Mouse (Mus musculus) embryonic fibroblast, embryonic 13.5 days (primary cell): ENCODE results near the gene Nptx1.

Experiments
- CTCF ChIP-seq: IDR thresholded peaks from 2 replicates; pipeline ENCODE4 v1.5.1; 2011; ENCODE audit warnings: mild to moderate bottlenecking, control low read depth, low read length, moderate library complexity, borderline replicate concordance; ENCODE audit not compliant: insufficient read depth
- POLR2A ChIP-seq: IDR thresholded peaks from 2 replicates; pipeline ENCODE4 v1.6.1; 2011; ENCODE audit warnings: low read depth, mild to moderate bottlenecking, control low read depth, low read length, moderate library complexity

DNA sequence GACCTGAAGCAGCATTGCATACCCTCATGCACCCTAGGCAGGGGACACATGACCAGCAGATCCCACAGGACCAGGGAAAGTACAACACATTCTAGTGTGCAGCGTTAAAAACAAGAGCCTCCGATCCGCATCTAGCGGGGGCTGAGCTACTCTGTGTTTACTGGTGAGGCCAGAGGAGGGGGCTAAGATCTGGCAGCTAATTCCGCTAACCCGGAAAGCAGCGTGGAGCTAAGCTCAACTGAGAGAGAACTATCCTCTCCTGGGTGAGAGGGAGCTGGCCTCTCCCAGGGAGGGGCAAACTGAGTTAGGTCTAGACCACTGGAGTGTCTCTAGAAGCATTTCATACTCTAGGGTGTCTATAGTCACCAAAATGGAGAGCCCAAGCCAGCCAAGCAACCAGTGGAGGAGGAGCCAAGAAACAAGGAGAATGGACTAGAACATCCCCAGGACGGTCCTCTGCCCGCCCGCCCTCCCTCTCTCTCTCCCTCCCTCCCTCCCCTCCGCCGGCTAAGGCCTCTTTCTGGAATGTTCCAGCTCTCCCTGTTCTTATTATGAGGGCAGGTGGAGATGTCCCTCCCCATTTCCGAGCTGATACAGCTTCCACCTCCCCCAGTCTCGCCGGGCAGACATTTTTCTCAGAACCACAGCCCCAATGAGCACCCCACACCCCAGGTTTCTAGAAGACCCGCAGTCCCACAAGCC, 3.6 kb downstream of the Nptx1 start:
- no peak for TF ChIP-seq CTCF
- TF ChIP-seq POLR2A: no peak
